Mouse (Mus musculus) C2C12 (cell line): ENCODE data around the gene Arap2.

Source experiments
- CTCF ChIP-seq: IDR thresholded peaks from one replicate; pipeline ENCODE4 v1.5.1; 2011; ENCODE audit not compliant: control insufficient read depth, insufficient read depth, insufficient read length
- MYOG ChIP-seq: IDR thresholded peaks from one replicate; pipeline ENCODE4 v1.6.1; 2011; ENCODE audit not compliant: control insufficient read depth, insufficient read length; ENCODE audit errors: extremely low read depth

GRCm38 (mm10) chr5:62706900-62707299, 59.1 kb downstream of the Arap2 start:
- TF ChIP-seq CTCF (no peak), MYOG (no peak)
